Mouse (Mus musculus): ENCODE measurements around the gene Tmem72.

Tmem72 gene

DNA sequence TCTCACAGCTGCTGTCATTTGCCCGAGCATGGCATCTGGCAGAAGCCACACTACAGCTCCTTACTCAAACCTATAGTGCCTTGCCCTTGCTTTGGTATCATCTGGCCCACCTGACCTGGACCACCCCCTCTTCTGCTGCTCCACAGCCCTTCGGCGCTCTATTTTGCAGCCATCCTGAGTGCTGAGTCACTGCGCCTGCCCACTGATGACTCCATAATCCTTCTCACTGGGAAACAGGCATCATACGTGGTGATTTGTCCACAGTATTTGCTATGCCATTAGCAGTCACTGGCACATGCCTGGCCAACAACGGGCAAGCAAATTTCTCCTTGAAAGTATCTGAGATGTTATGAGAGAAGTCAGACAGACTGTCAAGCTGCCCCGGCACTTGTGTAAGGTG lies 66.9 kb downstream of the Tmem72 start:
- no peak for DNase-seq (ENCODE audit: low read depth)

DNA sequence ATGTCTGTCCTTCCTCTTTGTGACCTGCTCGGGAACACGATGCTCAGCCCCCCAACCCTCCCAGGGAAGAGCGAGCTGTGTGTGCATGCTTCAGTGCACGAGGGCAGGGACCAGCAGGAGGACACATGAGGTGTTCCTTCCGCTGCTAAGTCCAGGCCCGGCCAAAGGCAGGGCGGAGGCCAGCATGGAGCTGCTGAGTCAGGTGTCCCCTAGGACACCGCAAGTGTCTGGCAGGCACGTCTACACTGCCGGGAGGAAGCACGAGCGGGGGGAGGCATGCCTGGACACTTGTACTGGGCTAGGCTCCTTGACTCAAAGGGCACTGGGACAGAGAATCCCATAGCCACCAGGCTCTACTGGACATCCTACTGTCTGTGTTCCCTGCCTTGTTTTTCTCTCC lies 69.0 kb downstream of the Tmem72 start:
- no peak for DNase-seq (ENCODE audit: low read depth)

DNA sequence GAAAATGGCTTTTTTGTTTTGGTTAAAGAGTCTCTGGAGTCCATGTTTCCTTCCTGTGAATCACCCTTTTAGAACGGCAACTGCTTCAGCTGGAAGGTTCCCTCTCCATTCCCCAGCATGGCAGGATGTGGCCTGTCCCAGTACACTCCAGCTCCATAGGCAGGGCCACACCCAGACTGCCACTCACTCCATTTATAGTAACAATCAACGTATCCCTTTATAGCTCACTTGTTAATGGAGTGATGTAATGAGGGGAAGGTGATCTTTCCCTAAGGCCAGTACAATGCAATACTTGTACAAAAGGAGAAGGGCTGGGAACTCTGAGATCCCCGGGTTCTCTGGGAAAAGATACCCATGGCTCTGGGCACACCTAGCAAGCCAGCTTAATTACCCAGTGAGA lies 72.4 kb downstream of the Tmem72 start:
- DNase-seq (ENCODE audit: low read depth), result no peak

DNA sequence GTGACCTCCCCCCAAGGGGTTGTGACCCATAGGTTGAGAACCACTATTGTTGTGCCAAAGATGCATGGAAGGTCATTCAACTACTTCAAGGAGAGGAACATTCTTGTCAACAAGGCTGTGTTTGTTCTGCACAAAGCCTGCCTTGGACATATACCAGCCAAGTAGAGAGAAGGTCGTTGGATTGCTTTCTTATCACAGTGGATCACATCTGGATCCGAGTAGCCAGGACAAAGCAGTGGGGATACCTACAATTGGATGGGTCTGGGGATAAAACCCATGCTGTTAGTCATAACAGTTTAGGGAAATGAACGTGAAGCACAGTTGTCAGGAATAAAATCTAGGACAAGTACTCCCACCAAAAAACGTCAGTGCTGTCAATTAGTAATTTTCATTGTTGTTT lies 72.8 kb downstream of the Tmem72 start:
- no peak for DNase-seq (ENCODE audit: low read depth)

DNA sequence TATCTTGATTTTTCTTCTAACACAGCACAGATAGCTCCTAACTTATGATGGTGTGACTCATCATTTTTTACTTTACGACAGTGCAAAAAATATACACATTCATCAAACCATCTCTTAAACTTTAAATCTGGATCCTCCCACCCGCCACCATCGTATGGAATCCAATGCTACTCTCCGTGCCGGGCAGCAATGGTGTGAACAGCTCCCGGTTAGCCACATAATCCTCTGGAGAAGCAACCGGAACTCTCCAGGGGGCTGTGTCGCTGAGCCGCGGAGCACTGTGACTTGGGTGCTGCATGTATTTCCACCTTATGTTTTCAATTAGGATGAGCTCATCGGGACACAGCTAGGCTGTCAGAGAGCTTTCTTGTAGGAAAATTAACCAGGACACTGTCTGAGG lies 73.8 kb downstream of the Tmem72 start:
- DNase-seq (ENCODE audit: low read depth), result no peak

DNA sequence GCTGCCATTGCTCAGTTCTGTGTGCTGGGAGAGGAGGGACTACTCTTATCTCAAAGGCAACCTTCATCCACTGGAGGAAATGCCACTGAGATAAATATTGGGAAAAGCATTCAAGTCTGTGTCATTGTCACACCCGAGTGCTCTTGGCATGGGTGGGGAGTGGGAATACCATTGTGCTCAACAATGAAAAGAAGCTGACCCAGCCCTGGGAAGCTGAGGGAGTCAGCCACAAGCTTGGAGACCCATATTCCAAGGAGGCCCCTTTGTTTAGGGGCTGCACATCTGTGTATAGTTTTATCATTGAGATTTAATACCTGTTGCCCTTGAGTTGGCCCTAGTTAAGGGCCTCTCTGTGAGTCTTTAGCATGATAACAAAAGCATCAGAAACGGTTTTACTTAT lies 77.0 kb downstream of the Tmem72 start:
- DNase-seq (ENCODE audit: low read depth), result no peak

DNA sequence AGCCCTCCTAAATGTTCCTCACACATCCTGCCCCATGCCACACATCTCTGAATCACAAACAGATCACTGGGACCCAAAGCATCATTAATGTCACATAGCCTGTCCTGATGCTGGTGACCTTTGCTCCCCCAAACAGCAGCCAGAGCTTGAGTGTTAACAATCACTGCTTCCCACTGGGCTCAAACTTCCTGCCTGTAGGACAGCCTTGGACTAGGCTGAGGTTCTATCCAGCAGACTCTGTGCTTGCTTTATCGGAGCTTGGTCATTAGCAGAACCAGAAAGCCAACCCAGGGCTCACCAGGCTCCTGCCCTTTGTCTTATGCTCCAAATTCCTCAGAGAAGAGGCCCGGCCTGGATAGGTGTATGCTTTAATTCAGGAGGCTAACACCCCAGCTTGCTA lies 77.8 kb downstream of the Tmem72 start:
- DNase-seq (ENCODE audit: low read depth), result no peak

DNA sequence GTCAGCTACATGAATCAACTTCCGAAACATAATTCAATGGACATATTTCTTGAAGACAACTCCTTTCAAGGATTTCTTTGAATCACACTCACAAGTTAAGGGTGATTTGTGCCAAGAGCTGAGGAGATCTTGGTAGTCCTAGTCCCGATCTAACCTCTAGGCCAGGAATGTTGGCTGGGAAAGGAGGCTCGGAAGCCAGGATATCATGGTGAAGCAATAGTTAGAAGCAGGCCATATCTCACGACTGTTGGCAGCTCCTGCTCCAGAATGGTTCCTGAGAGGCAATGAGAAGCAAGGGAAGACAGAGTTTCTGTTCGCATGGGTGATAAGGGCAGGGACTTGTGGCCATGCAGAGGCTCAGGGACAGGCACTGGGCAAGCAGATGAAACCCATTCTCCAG lies 79.2 kb downstream of the Tmem72 start:
- DNase-seq (ENCODE audit: low read depth), result no peak

DNA sequence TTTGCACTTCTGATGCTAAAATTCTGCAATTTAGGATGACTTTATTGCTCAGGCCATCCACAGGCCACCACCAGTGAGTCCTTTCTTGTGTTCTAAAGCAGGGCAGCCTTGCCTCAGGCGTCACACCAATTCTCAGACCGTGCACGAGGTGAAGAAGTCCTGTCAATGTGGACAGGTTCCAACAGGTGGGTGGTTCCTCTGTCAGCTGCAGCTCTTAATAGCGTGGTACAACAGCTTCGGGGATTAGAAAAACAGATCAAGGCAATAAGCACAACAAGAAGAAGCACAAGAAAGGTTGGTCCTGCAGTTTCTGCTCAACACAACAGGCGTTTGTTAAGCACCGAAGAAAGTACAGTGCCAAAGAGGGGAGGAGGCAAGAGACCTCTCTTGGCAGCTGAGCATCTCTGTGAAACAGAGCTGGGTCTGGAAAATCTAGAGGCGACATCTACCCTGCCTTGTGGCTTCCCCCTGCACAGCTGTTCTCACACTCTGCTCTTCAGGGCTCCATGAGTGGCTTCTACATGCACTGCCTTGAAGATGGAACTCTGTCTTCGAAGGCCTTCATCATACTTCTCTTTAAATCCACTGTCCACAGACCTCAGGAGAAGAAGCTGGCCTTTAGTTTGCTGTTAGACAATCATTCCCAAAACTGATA lies 80.0 kb downstream of the Tmem72 start:
- DNase-seq (ENCODE audit: low read depth), result no peak

DNA sequence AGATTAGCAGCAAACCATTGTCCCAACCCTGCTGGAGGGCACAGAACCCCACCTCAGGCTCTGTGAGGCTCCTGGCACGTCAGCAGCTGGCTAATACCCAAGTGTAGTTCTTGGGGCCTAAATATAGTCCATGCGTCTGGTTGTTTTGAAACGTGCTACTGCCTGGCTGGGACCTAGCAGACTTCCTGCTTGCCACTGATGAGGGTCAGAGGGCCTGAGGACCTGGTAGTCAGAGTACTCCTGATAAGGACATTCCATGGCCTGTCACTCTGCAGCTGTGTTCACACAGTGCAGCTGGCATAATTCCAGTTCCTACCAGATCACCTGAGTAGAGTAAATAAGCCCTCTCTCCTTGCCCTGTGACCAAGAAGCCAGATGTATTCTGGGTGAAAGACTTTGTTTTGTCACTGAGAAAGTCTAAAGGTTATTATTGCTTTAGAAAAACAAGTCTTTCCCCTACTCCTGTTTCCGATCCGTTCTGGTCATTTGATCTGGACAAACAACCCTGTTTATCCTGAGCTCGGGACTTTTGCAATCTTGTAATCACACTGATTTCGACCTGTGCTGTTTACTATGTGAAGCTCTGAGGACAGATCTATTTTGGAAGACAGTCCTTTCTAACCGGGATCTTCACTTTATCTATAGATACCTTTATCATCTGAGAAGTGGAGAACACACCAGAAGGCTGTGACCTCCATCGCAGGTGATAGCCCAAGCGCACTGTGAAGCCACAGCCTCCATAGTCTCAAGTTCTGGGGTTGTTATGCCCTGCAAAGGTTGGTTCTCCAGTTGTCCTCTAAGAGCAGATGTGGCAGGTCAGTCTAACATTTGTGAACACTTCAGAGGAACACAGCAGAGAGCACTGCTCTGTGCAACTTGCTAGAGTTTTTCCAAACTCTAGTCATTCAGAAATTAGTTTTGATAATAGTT lies 81.2 kb downstream of the Tmem72 start:
- DNase-seq (ENCODE audit: low read depth), result no peak

DNA sequence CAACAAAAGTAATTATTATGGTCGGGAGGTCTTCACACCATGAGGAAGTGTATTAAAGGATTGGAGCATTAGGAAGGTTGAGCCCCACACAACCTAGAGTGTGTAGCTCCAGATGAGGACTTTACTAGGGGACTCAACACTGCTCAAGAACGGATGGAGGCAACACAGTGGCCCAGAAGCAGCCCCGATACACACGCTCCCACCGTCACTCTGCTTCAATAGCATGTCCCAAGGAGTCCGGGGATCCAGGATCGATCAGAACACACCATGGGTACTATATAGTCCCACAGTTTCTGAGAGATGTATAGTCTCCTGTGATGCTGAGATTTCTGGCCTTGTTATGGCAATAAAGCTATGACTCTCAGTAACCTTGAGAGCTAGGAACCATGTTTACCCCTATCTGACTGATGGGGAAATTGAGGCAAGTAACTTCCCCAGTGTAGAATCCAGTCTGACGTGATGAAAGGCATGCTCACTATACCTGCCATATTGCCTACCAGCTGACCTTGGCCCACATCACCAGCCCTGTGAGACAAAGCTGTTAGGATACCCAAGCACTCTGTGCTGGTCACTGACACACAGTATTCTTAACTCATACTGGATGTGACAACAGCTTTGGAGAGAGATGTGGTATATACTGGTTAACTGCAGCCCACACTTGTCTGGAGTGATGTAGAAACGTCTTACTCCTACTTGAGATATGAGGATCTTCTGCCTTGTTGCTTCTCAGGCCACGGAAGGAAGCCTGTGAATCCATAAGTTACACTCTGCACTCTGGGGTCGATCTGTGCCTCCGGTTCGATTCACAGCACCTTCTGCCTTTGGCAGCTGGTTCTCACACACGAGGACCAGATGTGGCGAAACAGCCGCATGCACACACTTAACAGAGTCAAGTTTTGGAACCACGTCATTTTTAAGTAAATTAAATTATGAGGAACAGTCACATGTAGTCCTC lies 82.7 kb downstream of the Tmem72 start:
- no peak for DNase-seq (ENCODE audit: low read depth)

DNA sequence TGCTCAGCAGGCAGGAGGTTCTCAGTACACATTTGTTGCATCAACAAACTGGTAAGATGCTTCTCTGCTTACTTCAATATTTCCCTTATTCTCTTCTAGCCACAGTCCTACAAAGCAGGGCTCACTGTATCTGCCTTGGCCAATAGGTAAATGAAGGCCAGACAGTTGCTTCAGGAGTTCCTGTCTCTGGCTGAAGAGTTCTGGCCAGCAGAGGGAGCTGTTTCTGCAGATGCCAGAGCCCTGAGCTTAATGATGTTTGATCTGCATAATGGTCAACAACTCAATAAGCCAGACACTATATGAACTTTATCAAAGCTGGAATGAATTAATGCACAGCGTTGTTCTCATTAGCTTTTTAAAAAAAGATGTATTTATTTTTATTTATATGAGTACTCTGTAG lies 84.6 kb downstream of the Tmem72 start:
- DNase-seq (ENCODE audit: low read depth), result peak; percentile 77

DNA sequence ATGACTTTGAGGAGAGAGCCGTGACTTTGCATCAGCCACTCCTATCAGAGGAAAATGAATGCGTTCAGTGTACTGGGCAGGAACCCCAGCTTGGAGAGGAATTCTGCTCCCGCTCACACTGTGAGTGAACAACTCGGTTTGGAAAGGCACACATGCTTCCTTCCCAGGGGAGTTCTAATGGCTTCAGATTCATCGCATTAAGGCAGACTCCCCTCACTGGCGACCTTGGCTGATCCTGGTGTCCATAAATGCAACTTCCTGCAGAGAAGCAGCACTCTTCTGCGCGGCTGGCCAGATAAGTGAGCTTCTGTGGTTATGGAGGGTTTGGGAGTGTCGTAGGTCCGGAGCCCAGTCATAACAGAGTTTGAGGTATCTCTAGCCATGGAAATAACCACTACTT lies 86.9 kb downstream of the Tmem72 start:
- no peak for DNase-seq (ENCODE audit: low read depth)
